Mouse (Mus musculus) R1 (cell line): ENCODE data around the gene Ap1ar.
"Not testable (repeated sequence)": the region's sequence is repeated elsewhere in the genome, so short reads cannot be mapped to it uniquely, and the experiment has no call there.

Source experiments
- DNase-seq: peaks from one replicate; pipeline ENCODE4 v3.0.0-alpha.2; 2018; ENCODE audit warnings: low read depth, low spot score

The Ap1ar gene

DNA sequence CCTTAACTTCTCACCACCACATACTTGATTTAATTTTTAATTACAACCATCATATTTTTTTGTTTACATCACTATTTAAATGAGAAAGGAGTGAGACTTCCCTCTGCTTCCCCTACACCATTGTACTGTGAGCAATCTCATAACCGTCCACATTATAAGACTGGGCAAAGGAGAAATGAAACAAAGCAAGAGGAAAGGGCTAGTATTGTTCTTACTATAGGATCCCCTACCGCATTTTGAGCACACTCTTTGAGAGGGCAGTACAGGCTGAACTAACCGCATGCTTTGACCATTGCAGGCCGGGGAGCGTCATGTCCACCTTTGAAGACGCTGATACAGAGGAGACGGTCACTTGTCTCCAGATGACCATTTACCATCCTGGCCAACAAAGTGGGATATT, 41.1 kb downstream of the Ap1ar start:
- no peak for DNase-seq

DNA sequence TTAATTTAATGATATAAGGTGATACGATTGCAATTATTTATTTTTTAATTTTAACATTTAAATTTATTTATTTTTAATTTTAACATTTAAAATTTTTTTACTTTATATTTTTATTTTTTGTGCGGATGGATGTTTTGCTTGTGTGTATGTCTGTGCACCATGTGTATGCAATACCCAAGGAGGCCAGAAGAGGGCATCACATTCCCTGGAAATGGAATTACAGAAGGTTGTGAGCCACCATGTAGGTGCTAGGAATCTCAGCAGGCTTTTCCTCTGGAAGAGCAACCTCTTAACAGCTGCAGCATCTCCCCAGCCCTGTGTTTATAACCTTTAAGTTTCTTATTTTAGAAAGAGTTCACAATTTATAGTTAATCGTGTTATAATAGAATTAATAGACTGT, 41.6 kb downstream of the Ap1ar start:
- peak; percentile 25 for DNase-seq

DNA sequence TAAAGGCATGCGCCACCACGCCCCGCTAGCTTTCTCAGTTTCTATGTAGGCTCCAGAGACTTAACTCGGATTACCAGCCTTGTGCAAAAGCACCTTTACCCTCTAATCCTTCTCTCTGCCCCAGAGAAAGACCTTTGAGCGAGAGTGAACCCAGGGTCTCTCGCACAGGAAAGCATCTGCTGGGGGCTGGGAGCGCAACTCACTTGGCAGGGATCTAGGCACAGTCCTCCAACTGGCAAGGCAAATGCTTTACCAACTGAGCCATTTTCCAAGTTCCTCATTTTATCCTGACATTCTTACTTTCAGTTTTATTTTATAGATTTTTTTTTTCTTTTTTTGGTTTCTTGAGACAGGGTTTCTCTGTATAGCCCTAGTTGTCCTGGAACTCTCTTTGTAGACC, 44.3 kb downstream of the Ap1ar start:
- no peak for DNase-seq

DNA sequence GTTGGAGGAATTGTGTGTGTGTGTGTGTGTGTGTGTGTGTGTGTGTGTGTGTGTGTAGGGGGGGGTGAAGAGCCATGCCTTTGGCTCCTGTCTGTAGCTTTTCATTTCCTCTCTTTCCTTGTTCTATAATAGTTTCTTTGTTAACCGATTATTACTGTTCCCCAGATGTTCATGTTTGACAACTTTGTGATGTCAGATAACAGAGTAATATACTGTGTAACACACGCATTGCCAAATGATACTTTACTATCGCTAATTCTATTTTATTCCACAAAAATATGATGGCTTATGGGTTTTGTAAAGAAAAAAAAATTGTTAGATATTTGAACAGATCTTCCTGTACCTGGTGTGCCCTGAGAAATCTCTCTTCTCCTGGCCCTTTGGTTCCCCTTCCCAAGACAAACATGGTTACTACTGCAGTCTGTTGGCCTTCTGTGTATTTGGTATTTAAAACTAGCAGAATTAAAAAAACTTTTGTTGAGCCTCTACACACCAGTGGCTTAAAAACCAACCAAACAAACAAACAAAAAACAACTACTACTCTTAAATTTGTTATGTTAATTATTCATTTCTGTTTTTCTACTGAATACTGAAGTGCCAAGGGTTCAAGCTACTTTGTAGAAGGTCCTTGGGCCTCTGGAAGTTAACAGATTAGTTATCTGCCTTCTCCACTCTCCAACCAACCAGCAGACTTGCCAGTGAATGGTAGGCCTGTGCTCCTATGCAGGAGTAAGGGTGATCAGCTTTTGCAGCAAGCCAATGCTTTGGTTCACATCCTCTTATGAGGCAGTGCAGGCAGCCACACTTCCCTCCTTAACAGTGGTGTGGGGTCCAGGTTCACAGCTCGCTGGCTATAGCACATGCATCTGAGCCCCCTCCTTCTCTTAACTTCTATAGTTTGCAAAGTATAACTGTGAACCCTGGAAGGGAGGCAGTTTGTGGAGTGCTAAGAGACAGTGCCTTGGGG, 45.4 kb downstream of the Ap1ar start:
- no peak for DNase-seq

DNA sequence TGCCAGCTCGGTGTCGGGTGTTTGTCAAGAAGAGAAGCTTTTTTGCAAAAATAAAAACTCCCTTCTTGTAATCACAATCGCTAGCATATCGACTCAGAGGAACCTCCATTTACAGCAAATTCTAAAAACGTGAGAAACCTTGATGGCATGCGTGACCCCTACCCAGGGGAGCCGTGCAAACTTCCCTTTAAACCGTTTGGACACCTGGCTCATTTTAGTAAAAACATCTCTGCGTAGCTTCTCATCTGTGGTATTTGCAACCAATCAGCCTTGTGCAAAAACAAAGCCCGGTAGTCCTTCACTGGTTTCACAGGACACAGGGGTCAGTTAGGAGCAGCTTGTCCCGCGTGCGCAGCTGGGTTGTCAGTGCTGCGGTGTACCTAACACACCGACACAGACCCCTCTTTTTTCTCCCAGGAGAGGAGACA, 46.3 kb downstream of the Ap1ar start:
- DNase-seq, result no peak

DNA sequence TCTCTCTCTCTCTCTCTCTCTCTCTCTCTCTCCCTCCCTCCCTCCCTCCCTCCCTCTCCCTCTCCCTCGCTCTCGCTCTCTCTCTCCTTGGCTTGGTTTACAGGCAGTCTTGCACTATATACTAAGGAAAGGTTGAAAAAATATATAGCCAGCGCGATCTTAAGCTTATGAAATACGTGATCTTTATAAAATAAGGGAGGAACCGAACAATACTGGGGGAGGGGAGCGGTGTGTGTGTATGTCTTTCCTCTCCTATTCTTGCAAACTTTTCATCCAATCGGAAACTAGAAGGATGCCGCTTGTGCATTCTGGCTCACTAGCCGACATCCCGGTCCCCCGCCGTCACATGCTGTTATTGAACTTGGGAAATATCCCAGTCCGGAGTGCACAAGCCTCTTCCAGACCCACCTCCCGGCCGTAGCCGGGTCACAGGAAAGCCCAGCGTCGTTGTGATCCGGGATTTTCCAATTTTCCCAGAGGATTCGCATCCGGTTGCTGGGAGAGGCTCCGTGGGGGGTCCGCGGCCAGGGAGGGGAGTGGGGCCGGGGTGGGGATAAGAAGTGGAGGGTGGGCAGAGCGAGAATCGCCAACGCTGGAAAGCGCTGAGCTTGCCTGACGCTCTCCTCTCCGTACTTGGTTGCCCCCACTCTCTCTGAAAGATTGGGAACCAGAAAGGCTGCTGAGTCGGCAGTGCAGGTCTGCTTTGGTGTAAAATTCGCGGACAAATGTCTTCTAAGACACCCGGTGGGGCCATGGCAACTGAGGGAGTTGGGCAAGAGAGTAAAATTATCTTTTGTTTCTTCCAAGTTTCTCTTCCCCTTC, 46.9 kb downstream of the Ap1ar start:
- DNase-seq, result peak; percentile 19

DNA sequence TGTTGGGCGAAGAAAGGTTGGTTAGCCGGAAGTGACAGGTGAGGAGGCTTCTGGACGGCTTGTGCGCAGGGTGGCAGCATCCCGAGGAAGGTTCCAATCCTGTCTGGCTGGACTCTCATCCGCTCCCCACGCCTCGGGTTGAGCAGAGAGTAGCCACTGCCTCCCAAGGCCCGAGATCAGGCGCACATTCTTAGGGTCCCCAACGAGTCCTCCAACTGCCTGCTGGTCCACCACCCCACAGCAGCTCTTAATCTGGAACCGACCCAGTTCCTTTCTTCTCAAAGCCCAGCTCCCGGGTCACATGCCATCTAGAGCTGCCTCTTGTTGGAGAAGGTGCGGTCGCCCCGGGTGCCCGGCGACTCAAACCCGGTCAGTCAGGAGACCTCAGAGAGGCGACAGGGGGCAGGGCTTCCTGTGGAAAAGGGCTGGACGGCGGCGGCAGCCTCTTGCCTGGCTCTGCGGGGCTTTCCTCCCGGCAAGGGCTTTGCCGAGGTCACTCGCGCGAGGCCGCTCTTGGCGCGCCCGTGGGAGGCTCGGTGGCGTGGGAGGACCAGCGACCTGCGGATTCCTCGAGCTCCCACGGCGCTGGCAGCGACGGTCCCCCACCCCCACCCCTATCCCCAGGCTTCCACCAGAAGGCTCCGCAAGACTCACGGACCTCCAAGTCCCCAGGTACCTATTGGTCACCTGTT, 47.7 kb downstream of the Ap1ar start, which contains the start of gene Tifa:
Gene Tifa (plus strand): TSS at position 306 of the 692 bp plus-strand sequence.
- DNase-seq, result peak; percentile 13

DNA sequence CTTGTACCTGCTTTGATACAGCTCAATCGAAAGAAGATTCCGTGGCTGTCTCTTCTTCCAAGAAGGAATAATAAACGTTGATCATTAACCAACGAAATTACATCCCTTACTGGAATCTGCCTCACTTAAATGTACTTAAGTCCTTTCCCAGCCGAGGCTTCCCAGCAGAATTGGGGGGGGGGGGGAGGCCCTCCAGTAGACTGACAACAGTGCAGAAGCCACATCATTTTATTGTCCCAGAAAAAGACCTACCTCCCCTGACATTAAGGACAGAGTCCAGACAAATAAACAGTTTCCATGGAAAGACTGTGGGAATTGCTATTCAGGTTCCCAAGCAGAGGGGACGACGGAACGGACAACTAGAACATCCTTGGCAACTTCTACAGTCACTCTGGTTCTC, 48.4 kb downstream of the Ap1ar start:
- no peak for DNase-seq

DNA sequence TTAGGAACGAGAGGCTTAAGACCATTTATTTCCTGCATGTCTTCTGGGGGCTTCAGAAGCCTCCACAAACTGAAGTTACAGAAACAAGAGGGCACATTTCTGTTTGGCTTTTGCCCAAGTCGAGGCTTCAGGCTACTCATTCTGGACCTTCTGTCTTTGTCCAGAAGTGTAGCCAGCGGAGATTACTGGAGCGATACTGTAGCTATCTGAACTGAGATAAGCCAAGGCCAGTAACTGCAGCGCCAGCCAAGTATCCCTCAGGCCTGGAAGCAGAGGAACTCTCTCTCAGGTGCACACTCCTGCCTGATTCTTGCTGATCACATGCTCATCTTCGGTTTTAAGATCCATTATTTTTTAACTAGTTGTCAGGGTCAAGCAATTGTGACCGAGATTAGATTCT, 49.3 kb downstream of the Ap1ar start:
- no peak for DNase-seq

DNA sequence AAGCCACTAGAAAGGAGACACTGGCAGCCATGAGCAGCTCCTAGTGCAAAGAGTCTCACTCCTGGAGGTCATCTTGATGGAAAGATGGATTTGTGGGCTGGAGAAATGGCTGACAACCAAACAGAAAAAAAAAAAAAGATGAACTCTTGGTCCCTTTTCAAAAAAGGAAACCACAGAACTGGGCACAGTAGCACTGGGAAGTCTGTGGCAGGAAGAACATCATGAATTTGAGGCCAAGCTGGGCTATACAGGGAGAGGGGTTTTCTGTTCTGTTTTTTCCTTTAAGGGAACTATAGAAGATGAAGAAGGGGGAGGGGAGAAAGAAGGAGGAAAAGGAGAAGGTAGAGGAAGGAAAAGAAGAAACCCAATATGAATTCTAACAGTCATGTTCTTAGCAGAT, 50.3 kb downstream of the Ap1ar start:
- DNase-seq, result no peak

DNA sequence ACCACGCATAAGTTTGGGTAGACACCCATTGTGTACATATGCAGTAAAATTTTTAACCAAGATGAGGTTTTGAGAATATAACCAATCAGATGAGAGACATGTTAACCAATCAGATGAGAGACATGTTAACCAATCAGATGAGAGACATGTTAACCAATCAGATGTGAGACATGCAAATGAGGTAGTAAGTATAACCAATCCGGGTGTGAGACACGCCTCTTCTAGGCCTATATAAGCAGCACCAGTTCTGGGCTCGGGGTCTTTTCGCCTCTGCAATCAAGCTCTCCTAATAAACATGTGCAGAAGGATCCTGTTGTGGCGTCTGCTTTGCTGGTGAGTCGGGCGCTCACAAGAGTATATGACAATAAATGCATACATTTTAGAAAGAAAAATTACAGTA, 53.6 kb downstream of the Ap1ar start:
- DNase-seq, result not testable (repeated sequence)

DNA sequence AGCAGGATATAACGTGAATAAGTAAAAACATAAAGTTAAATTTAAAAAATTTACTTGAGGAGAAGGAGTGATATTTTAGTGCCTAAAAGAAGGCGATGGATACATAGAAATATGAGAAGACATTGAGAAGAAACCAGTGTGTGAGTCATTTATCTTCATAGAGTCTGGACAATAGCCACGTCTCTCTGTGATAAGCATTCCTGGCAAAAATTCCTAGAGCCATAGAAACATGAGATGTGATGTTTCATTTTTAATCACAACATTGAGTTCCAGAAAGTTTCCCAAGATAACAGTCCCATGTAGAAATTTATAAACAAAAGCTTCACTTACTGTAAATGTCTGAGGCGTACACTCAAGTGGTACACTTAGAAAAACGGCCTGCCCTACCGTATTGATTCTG, 54.4 kb downstream of the Ap1ar start:
- DNase-seq, result no peak

DNA sequence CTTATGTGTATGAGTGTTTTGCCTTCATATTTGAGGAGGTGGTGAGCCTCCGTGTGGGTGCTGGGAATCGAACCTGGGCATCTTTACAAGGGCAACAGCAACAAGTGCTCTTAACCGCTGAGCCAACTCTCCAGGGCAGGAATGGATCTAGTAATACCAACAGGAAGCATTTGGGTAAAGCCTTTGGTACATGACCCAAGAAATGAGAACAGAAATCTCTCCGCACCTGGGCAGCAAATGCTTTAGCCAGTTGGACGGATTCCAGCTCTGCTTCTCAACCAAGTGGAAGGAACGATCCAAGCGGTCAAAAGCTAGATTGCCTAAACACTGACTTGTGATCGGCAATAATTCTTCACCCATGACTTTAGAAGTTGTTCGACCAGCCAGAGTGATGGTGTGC, 56.4 kb downstream of the Ap1ar start:
- DNase-seq, result no peak

DNA sequence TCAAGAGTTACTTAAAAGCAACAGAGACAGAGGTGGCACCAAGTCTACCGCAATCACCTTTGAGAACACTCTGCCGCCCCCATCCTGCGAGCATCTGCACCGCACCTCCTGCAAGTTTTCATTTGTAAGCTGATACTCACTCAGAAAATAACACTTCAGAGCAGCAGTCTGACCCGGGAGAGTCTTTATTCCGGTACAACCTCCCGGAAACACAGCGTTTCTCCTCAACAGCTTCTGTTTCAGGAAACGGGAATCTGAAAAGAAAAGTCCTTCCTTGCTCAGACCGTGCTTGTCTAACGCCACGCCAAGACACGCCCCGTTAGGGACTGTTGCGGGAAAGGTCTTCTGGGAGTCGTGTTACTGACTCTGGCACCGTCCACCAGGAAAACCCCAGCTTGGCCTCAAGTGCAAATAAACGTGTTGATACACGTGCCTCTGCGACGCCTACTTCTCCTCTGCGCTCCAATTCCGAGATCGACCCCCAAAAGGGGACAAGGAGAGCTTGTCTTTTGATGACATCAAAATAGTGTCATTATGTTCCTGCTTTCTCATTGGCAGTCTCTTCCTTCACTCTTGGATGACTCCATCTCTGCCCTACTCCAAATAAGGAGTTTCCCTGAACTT, 57.2 kb downstream of the Ap1ar start, which contains the start of gene Alpk1:
Gene Alpk1 (minus strand): TSS at position 507 of the 624 bp plus-strand sequence.
- DNase-seq, result peak; percentile 71

DNA sequence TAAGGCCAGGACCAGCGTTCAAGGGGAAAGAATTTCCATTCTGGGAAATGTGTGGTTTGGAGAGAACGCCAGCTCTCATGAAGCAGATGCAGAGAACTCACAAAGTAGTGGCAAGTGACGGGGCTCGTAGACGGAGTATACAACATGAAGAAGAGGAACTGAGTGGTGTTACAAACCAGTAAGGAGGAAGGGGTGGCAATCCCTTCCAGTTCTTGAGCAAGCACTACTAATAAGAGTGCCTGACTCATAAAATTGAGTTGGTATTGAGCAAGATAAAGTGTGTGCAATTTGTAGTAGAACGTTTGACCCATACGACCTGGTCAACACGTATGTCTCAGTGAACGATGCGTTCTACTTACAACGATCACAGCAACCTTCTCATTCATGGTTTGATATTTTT, 68.2 kb downstream of the Ap1ar start:
- DNase-seq, result no peak

DNA sequence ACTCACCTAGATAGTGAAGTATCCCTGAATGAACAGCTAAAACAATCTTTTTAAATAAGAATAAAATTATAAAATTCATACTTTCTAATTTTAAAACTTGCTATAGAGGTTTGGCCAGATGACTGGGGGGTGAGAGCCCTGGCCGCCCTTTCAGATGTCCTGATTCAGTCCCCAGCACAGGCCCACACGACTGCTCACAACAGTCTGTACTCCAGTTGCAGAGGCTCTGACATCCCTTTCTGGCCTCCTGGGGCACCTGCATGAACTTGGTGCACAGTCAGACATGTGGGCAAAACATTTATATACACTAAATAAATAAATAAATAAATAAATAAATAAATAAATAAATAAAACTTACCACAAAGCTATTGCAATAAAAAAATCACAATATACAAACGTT, 71.4 kb downstream of the Ap1ar start:
- DNase-seq, result no peak

DNA sequence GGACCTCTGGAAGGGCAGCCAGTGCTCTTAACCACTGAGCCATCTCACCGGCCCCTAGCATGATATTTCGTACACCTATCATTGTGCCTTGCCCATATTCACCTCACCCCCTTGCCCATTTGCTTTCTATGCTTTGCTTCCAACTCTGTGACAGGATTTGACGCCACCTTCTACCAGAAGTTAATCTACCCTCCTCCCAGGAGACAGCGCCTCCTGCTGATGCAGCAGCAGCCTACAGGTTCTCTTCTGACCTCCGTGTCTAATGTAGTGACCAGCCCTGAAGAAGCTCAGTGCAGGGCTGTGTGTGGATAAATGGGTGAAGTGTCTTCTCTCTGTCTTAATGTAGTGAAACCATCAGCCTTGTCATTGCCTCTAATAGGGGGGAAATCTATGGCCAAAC, 72.8 kb downstream of the Ap1ar start:
- peak; percentile 48 for DNase-seq

DNA sequence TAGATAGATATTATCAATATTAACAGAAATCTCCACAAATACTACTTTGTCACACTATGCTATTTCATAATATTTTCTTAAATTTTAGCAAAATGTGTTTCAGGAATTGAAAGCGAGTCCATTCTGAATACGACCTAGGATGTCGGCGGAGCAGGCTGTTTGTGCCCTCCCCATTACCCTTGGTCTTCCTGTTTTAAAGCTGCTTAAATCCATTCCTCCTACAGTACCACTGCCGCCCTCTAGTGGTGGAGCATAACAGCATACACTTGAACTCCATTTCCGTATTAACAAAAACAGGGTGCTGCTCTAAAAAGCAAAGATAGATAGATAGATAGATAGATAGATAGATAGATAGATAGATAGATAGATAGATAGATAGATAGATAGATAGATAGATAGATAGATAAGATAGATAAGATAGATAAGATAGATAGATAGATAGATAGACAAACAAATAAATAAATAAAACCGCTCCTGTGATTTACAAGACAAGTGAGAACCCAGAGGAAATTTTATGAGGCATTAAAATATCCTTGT, 74.2 kb downstream of the Ap1ar start:
- peak; percentile 79 for DNase-seq

DNA sequence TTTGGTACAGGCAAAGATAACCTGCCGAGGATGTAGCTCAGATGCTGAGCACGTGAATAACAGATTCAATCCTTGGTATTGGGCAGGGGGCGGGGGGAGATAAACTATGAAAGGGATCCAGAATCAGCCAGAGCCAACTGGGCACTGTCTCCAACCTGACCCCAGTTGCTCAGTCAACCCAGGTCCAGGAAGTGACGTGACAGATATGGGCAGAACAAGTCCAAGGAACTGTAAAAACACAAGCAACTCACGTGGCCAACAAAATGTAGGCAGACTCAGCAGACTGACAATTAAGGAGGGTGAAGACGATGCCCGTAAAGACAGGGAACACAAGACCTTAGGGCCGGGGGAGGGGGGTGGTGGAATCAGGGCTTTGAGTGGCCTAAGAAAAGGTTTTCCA, 74.9 kb downstream of the Ap1ar start:
- no peak for DNase-seq

DNA sequence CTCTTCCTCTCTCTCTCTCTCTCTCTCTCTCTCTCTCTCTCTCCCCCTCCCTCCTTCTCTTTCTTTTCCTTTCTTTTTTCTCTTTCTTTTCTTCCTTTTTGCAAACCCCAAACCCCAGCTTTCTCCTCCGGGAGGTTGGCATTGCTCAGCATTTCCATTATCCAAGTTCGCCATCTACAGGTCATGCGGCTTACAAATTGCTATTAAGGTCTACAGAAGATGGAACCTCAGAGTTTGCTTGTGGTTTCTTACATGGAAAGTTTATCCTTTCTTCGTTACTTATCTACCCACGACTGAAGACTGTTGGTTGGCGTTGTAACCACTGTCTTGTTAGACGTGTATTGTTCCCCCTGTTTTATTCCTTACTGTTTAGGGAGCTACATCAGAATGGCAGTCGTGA, 78.1 kb downstream of the Ap1ar start:
- DNase-seq, result no peak

DNA sequence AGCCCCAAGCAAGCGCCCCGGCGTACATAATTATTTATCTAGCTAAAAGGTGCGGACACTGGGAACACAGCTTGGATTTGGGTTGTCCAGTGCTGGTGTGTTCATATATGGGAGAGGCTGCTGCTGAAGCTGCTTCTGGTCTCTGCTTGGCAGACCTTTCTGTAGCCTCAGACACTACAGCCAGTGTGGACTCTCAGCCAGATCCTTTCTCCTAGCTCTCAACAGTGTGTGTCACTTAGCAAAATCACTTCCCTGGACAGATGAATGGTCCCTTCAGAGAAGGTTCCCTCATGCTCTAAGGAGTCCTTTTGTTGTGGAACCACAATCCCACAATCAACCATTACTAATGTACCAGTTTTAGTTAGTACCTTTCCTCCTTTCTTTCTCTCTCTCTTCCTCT, 78.5 kb downstream of the Ap1ar start:
- DNase-seq, result no peak
